16 mouse cellular contexts compared by ENCODE assay signal in the genomic region with DNA sequence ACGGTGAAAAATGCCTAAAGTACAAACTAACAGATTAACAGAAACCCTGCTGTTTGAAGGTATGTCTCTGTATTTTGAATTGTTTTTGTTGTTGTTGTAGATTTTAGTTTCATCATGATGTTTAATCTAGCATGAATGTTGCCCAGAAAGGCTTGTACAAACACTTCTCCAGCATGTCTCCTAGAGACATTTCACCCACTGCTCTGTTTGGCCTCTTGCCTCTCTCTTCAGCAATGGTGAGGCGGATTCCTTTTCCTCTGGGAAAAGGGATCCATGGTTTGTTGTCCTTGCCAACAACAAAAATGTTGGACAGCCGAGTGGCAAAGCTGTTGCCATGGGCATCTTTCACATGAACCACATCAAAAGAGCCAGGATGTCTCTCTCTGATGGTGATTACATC.
"Had no signal": no experiment of that assay in that cellular context is flagged by ENCODE, and none has a peak within 500 bp of the region (broad histone marks: within the 10 kb centered on the region; RNA-seq: fewer than 3 reads in every experiment).

No protein-coding gene starts in this region.

- DNase-seq: lung, adult 18-20 months; lung, embryonic 14.5 days; lung, postnatal 10 days; lung, postnatal 4 days; midbrain, embryonic 14.5 days; right cerebral cortex, postnatal 14 days; thymus, adult 2 months; thymus, postnatal 25 days; thymus, postnatal 4 days had no signal

- ATAC-seq: midbrain, embryonic 16.5 days had no signal

- H3K4me2 ChIP-seq: lung, embryonic 14.5 days; midbrain, embryonic 12.5 days; neural tube, embryonic 13.5 days; stomach, embryonic 15.5 days had no signal

- H3K36me3 ChIP-seq: midbrain, embryonic 12.5 days; neural tube, embryonic 13.5 days; stomach, embryonic 15.5 days had no signal

- H3K9me3 ChIP-seq: midbrain, embryonic 10.5 days; midbrain, embryonic 12.5 days; neural tube, embryonic 13.5 days; stomach, embryonic 15.5 days had no signal

- H3K4me3 ChIP-seq: midbrain, embryonic 10.5 days; midbrain, embryonic 12.5 days; myocyte; neural tube, embryonic 13.5 days; stomach, embryonic 15.5 days had no signal

- H3K9ac ChIP-seq: lung, embryonic 14.5 days; midbrain, embryonic 12.5 days; neural tube, embryonic 13.5 days; stomach, embryonic 15.5 days had no signal

- H3K27ac ChIP-seq: midbrain, embryonic 10.5 days; midbrain, embryonic 12.5 days; neural tube, embryonic 13.5 days; stomach, embryonic 15.5 days; stomach, postnatal 0 days had no signal

- H3K27me3 ChIP-seq: midbrain, embryonic 12.5 days; neural tube, embryonic 13.5 days; stomach, embryonic 15.5 days had no signal
